Mouse (Mus musculus) lung, adult 2 months (tissue): Measurements from ENCODE around the gene Lrrtm4.

Experiments used
- CTCF ChIP-seq: fragments of 200-500 bp; IDR thresholded peaks from 2 replicates; pipeline ENCODE4 v1.5.1; 2011; ENCODE audit warnings: mild to moderate bottlenecking, low read length, control low read depth; ENCODE audit not compliant: insufficient read depth
- POLR2A ChIP-seq: fragments of 200-500 bp; IDR thresholded peaks from 2 replicates; pipeline ENCODE4 v1.6.1; 2011; ENCODE audit warnings: low read depth, mild to moderate bottlenecking, control low read depth, low read length, borderline replicate concordance; ENCODE audit errors: extremely low read depth

DNA sequence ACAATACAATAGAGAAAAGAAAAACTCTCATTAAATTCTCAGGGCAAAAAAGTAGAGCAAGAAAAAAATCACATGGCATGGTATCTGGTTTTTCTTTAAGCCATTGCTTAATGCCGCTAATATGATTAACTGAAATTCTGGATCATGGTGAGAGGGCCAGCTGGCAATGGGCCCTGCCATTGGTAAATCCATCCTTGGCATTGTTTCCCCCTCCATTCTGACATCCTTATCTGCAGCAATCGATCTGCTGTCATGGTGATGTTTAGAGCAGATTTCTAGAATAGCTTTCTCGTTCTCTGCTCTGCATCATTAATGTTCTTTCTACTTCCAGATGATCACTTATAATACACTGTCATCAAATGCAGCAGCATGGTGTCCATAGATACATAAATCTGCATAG is 457.5 kb downstream of the Lrrtm4 start:
- TF ChIP-seq POLR2A (no peak), CTCF (no peak)
